Mouse (Mus musculus): ENCODE results near the gene 1700020A23Rik. TPM values are rescaled to one million over a fixed set of nuclear protein-coding genes. Genes with fewer than 3 reads are reported as not detected.

Gene 1700020A23Rik
- polyA plus RNA-seq, 1 experiment from 2014 or later, result 0.45 TPM

DNA sequence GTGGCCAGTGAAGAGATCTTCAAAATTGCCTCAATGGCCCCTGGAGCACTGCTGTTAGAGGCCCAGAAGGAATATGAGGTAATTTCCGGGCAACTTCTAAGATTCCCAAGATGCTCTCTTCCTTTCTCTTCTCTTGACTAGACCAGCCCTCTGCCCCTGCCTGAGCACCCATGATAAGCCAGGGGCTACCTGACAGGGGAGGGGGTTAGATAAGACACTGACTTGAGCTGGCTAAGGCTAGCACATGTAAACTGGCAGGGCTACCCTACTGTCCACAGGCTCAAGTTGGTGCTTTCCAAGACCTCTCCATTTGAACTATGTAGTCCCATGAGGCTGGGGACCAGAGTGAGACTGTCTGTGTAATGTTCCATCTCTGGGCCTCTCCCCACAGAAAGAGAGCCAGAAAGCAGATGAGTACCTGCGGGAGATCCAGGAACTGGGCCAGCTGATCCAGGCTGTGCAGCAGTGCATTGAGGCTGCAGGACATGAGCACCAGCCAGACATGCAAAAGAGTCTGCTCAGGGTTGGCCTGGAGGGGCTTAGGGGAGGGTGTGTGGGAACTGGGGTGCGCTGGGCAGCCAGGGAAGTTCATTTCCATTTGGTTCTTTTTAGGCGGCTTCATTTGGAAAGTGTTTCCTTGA is 34.9 kb downstream of the 1700020A23Rik start:
- no peak overlapping the region for H3K4me3 ChIP-seq
- H3K4me1 ChIP-seq, result no peaks in the 10 kb centered on the region
- WGBS, result 97% methylated on average over 4 of the region's 4 CpGs
- H3K27ac ChIP-seq (replicated peaks), result no peak overlapping the region
- H3K27me3 ChIP-seq, result no peaks in the 10 kb centered on the region
- ATAC-seq (replicated peaks), result no peak
- no peaks in the 10 kb centered on the region for H3K9me3 ChIP-seq
- H3K4me2 ChIP-seq (replicated peaks), result no peak overlapping the region
- H3K36me3 ChIP-seq, result peaks cover 69% of the 10 kb centered on the region
- H3K9ac ChIP-seq (replicated peaks), result no peak overlapping the region

- 89% methylated on average over 10 of the region's 10 CpGs for WGBS
- no peaks in the 10 kb centered on the region for H3K4me1 ChIP-seq
- no peak overlapping the region for H3K9ac ChIP-seq (replicated peaks)
- peaks cover 75% of the 10 kb centered on the region for H3K36me3 ChIP-seq
- no peak overlapping the region for H3K27ac ChIP-seq (replicated peaks)
- no peak for ATAC-seq (replicated peaks)
- H3K4me3 ChIP-seq, result no peak overlapping the region
- no peaks in the 10 kb centered on the region for H3K27me3 ChIP-seq
- H3K4me2 ChIP-seq (replicated peaks), result no peak overlapping the region
- H3K9me3 ChIP-seq, result no peaks in the 10 kb centered on the region
Measured at GRCm38 (mm10) chr2:130442162-130442561, 37.1 kb downstream of the 1700020A23Rik start.

- H3K36me3 ChIP-seq, result peaks cover 17% of the 10 kb centered on the region
- H3K9me3 ChIP-seq, result no peaks in the 10 kb centered on the region
- no peak for ATAC-seq (replicated peaks)
- H3K4me3 ChIP-seq, result no peak overlapping the region
- no peak overlapping the region for H3K27ac ChIP-seq (replicated peaks)
- no peak overlapping the region for H3K4me2 ChIP-seq (replicated peaks)
- no peak overlapping the region for H3K9ac ChIP-seq (replicated peaks)
- no peaks in the 10 kb centered on the region for H3K27me3 ChIP-seq
- H3K4me1 ChIP-seq, result peaks cover 31% of the 10 kb centered on the region
Measured at GRCm38 (mm10) chr2:130448449-130448848, 43.4 kb downstream of the 1700020A23Rik start.

DNA sequence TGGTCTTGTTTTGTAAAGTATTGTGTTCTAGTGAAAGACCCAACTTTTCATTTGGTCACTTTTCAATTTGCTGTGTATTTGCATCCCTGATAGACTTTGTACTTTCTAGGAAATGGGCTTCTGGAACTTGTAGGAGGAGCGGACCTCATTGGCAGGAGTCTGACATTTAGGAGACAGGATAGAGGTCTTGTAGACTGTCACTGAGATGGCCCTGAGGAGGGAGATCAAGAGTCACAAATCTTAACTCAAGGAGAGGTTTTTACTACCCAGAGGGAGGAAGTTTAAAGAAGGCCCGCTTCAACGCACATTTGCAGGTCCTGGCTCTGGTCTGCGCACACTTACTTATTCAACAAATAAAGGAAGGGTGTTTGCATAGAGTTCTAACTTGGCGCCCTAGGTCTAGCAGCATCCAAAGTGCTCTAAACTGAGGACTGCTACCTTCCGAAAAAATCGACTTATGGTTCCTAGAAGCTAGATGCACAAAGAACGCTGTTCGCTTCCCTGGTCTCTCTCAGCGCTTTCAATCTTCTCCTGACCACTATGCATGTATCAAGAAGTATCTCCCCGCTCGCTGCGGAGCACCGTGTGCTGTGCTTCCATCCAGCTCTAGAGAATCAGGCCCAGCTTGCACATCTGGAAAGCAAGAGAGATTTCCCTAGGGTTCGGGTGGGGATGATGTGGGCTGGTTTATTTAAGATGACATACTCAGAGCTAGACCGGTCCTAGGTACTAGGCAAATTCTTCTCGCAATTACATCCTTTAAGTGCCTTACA is 44.1 kb downstream of the 1700020A23Rik start:
- Histone ChIP-seq H3K9me3 (no peaks in the 10 kb centered on the region), H3K27me3 (no peaks in the 10 kb centered on the region), H3K36me3 (peaks cover 10% of the 10 kb centered on the region; the same call in 1 of the 2 replicates), H3K9ac (replicated peaks) (peak overlapping the region; percentile 74), H3K4me3 (peak overlapping the region; percentile 89), H3K27ac (replicated peaks) (no peak overlapping the region), H3K4me1 (peaks cover 35% of the 10 kb centered on the region), H3K4me2 (replicated peaks) (peak overlapping the region; percentile 75)
- ATAC-seq (replicated peaks), result peak; percentile 12
- WGBS, result 9% methylated on average over 17 of the region's 17 CpGs

DNA sequence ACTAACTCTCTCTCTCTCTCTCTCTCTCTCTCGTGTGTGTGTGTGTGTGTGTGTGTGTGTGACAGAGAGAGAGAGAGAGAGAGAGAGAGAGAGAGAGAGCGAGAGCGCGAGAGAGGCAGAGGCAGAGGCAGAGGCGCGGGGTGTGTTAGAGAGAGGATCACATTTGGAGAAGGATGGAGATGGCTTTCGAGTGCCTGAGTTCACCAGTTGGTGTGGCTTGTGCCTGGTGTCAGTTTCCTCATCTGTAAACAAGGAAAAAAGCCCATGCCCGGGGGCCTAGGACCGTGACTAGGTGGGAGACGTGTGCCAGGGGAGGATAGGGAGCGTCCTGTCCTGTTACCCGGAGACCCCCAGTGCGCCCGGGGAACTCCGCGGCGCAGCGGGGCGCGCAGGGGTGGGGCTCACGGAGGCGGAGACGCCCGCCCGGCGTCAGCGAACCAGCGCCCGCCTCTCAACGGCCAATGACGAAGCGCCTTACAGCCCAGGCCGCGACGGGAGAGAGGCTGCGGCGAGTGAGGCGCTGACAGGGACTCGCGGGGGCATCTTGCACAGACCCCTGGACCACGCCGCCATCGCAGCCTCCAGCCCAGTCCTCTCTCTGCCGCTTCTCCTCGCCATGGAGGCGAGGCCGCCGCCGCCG is 44.9 kb downstream of the 1700020A23Rik start, which contains the start of gene Ptpra:
TSS of gene Ptpra (plus strand) at position 485 of the 640 bp plus-strand sequence.
- 1% methylated on average over 34 of the region's 50 CpGs for WGBS
- peak within 1 kb of the TSS; percentile 75 for H3K4me2 ChIP-seq (replicated peaks)
- H3K4me3 ChIP-seq, result peak within 1 kb of the TSS; percentile 89
- peaks cover 42% of the 10 kb centered on the region for H3K4me1 ChIP-seq
- no peaks in the 10 kb centered on the region for H3K9me3 ChIP-seq
- ATAC-seq (replicated peaks), result peak; percentile 98
- 0 out of 2 replicates have a peak, but pooled peaks cover 6% of the 10 kb centered on the region for H3K36me3 ChIP-seq
- H3K27me3 ChIP-seq, result no peaks in the 10 kb centered on the region
- H3K27ac ChIP-seq (replicated peaks), result peak within 1 kb of the TSS; percentile 88
- peak within 1 kb of the TSS; percentile 74 for H3K9ac ChIP-seq (replicated peaks)

DNA sequence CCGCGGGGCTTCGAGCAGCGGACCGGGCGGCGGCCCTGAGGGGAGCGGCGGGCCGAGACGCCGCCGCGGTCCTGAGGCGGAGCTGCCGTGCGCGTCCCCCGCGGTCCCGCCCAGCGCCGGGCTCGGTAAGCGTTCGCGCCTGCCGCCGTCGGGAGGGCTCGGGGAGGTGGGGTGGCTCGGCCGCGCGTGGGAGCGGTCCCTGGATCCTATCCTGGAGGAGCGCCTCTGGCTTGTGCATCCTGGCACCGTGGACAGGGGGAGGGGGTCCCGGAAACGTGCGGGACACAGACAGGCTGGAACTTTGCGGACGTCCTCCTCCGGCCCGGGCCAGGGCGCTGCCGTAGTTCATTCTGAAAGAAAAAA is 45.4 kb downstream of the 1700020A23Rik start:
- 1% methylated on average over 43 of the region's 47 CpGs for WGBS
- peak overlapping the region; percentile 74 for H3K9ac ChIP-seq (replicated peaks)
- H3K27me3 ChIP-seq, result no peaks in the 10 kb centered on the region
- no peaks in the 10 kb centered on the region for H3K9me3 ChIP-seq
- peak overlapping the region; percentile 75 for H3K4me2 ChIP-seq (replicated peaks)
- peak overlapping the region; percentile 89 for H3K4me3 ChIP-seq
- H3K27ac ChIP-seq (replicated peaks), result peak overlapping the region; percentile 88
- peak; percentile 89 for ATAC-seq (replicated peaks)
- 0 out of 2 replicates have a peak, but pooled peaks cover 2% of the 10 kb centered on the region for H3K36me3 ChIP-seq
- peaks cover 46% of the 10 kb centered on the region for H3K4me1 ChIP-seq

DNA sequence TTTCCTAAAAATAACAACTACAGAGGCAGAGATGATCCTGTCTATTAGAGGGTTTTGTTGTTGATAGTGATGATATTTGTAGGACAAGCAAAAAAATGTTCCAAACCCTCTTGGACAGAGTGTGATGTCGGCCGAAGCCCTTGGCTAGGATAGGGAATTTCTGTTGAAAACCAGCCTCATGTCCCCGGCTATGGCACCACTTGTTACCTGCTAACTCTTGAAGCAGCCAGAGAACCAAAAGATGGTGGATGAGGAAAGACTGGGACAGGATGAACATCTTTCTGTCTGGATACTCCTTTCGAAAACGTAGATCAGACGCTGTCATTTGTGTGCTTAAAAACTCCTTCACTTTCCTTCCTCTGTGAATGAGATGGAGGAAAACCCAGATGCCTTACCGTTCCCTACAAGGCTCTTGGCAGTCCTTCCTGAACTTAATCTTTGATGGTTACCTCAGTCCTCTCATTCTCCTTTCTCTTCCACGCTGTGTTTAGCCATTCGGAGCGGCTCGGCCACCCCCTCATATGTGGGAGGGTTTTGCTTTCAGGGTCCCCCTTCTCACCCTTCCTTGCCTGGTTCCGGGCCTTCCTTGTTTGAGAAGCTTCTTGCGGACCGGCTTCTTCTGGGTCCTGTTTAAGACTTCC is 46.1 kb downstream of the 1700020A23Rik start:
- H3K36me3 ChIP-seq, result no peaks in the 10 kb centered on the region
- H3K27ac ChIP-seq (replicated peaks), result no peak overlapping the region
- peak overlapping the region; percentile 89 for H3K4me3 ChIP-seq
- H3K9ac ChIP-seq (replicated peaks), result peak overlapping the region; percentile 74
- no peaks in the 10 kb centered on the region for H3K9me3 ChIP-seq
- no peaks in the 10 kb centered on the region for H3K27me3 ChIP-seq
- H3K4me1 ChIP-seq, result peaks cover 48% of the 10 kb centered on the region
- no peak for ATAC-seq (replicated peaks)
- 53% methylated on average over 14 of the region's 14 CpGs for WGBS
- peak overlapping the region; percentile 75 for H3K4me2 ChIP-seq (replicated peaks)

GRCm38 (mm10) chr2:130451727-130452090 is 46.6 kb downstream of the 1700020A23Rik start:
- H3K4me3 ChIP-seq, result peak overlapping the region; percentile 89
- H3K9me3 ChIP-seq, result no peaks in the 10 kb centered on the region
- peak overlapping the region; percentile 74; the same call in 1 of the 2 replicates for H3K9ac ChIP-seq (replicated peaks)
- 72% methylated on average over 3 of the region's 3 CpGs for WGBS
- H3K27ac ChIP-seq (replicated peaks), result no peak overlapping the region
- H3K4me1 ChIP-seq, result peaks cover 49% of the 10 kb centered on the region
- H3K36me3 ChIP-seq, result no peaks in the 10 kb centered on the region
- no peak for ATAC-seq (replicated peaks)
- peak overlapping the region; percentile 75 for H3K4me2 ChIP-seq (replicated peaks)
- H3K27me3 ChIP-seq, result no peaks in the 10 kb centered on the region

DNA sequence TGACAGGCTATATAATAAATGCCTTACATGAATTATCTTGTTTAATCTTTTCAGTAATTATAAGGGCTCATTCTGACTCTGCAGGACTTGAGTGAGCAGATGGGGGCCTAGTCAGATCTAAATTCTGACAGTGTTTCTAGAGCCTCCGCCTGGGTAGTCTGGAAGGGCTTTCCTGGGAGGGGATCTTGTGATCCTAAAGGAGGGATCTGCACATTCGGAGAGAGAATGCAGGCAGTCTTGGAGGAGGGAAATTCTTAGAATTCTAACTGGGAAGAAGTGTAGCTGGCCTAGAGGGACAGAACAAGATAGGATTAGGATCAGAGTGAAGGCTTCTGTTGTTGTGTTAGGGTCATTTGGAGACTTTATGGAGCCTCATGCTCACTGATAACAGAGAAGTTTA is 47.2 kb downstream of the 1700020A23Rik start:
- no peaks in the 10 kb centered on the region for H3K9me3 ChIP-seq
- ATAC-seq (replicated peaks), result no peak
- H3K9ac ChIP-seq (replicated peaks), result no peak overlapping the region
- H3K4me2 ChIP-seq (replicated peaks), result peak overlapping the region; percentile 75; the same call in 1 of the 2 replicates
- 52% methylated on average over 2 of the region's 2 CpGs for WGBS
- H3K27me3 ChIP-seq, result no peaks in the 10 kb centered on the region
- peaks cover 49% of the 10 kb centered on the region for H3K4me1 ChIP-seq
- no peaks in the 10 kb centered on the region for H3K36me3 ChIP-seq
- no peak overlapping the region for H3K27ac ChIP-seq (replicated peaks)
- H3K4me3 ChIP-seq, result no peak overlapping the region

- Histone ChIP-seq H3K36me3 (no peaks in the 10 kb centered on the region), H3K4me3 (no peak overlapping the region), H3K4me2 (replicated peaks) (no peak overlapping the region), H3K9ac (replicated peaks) (no peak overlapping the region), H3K27ac (replicated peaks) (peak overlapping the region; percentile 31), H3K9me3 (no peaks in the 10 kb centered on the region), H3K27me3 (no peaks in the 10 kb centered on the region), H3K4me1 (peaks cover 49% of the 10 kb centered on the region)
- 62% methylated on average over 6 of the region's 6 CpGs for WGBS
- ATAC-seq (replicated peaks), result no peak
Measured at GRCm38 (mm10) chr2:130453421-130453820, 48.4 kb downstream of the 1700020A23Rik start.

DNA sequence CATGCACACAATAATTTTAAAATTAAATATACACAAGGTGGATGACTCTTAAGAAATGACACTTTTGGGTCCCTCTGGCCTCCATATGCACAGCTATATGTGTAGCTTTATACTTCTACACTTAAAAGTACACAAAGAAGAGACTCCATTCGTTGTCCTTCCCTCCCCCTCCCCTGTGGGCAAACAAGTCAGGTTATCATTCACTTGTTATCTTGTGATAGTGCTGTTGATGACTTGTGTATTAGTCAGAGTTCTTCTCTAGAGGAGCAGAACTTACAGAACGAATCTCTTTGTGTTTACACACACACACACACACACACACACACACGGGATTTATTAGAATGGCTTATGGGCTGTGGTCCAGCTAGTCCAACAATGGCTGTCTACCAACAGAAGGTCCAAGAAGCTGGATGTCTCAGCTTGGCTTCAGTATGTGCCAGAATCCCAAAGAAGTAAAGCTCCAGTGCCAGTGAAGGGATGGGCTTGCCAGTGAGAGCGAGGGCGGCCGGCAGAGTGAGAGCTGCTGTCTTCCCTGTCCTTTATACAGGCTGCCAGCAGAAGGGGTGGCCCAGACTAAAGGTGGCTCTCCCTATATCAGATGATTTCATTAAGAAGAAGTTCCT is 49.8 kb downstream of the 1700020A23Rik start:
- H3K4me3 ChIP-seq, result no peak overlapping the region

More for the DNA sequence above, 49.8 kb downstream of the 1700020A23Rik start:
- H3K27ac ChIP-seq (replicated peaks), result no peak overlapping the region
- no peak for ATAC-seq (replicated peaks)
- H3K4me2 ChIP-seq (replicated peaks), result no peak overlapping the region
- 49% methylated on average over 6 of the region's 6 CpGs for WGBS
- no peaks in the 10 kb centered on the region for H3K27me3 ChIP-seq
- H3K9me3 ChIP-seq, result no peaks in the 10 kb centered on the region
- no peaks in the 10 kb centered on the region for H3K36me3 ChIP-seq
- no peak overlapping the region for H3K9ac ChIP-seq (replicated peaks)
- peaks cover 44% of the 10 kb centered on the region for H3K4me1 ChIP-seq
